Mouse (Mus musculus) hindlimb bud, embryonic 11.5 days (tissue): ENCODE data around the gene Mb.

Experiments used
- DNase-seq: peaks from one replicate; pipeline ENCODE4 v3.0.0-alpha.2; 2012; ENCODE audit warnings: low read depth, low spot score; ENCODE audit errors: extremely low spot score

Mb gene

DNA sequence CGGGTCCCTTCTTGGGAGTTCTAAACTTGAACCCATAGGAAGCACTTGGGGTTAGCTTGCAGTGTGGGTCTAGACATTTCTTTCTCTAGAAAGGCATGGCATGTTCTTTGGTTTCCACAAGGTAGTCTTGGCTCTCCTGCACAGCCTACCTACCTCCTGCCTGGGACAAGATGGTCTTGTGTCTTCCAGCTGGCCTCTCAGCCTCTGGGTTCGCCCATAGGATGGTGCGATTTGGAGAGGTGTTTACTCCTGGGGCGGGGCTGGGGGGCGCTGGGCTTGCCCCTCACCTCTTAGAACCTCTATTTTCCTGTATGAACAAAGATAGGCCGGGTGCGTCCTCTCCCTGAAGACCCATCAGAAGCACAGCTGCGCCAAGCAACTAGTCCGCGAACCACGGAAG, 63.3 kb downstream of the Mb start:
- no peak for DNase-seq

DNA sequence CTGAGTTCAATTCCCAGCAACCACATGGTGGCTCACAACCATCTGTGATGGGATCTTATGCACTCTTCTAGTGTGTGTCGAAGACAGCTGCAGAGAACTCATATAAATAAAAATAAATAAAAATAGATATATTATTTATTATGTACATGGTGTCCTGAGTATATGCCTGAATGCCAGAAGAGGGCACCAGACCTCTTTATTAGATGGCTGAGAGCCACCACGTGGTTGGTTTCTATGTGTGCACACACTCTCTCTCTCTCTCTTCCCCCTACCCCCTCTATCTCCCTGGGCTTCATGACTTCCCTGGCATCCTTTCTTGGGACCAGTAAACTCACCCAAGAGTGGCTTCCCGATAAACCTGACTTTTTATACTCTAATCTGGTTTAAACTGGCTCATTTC, 67.7 kb downstream of the Mb start:
- DNase-seq: no peak

DNA sequence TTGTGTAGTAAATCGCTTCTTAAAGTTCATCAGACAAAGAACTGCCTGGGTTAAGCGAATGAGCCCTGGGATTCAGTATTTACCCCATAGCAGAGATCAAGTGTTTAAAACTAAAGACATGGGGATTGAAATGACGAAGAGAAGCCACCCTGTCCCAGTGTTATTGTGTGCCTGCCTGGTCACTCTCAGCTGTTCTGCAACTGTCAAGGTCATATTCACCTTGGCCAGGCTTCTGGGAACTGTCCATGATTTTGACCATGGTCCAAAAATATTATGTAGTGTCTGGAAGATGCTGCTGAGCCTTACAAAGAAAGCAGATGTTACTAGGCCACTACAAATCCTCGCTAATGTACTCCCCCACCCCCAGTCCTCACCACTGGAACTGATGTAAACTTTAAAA, 70.7 kb downstream of the Mb start:
- DNase-seq: no peak

DNA sequence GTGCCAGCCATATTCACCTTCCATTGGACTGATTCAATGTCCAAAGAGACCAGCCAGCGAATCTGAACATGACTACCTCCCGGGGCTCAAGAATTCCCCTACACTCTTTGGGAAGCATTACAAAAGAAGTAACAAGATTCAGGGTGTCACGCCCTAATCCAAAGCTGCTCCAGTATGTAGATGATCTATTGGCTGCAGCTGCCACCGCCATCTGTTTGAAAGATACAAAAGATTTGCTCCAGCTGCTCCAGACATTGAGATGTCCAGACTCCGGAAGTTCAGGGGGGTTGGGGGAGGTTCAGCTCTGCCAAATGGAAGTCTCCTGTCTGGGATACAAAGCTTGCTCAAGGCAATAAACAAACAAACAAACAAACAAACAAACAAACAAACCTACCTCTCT, 73.9 kb downstream of the Mb start:
- no peak for DNase-seq

DNA sequence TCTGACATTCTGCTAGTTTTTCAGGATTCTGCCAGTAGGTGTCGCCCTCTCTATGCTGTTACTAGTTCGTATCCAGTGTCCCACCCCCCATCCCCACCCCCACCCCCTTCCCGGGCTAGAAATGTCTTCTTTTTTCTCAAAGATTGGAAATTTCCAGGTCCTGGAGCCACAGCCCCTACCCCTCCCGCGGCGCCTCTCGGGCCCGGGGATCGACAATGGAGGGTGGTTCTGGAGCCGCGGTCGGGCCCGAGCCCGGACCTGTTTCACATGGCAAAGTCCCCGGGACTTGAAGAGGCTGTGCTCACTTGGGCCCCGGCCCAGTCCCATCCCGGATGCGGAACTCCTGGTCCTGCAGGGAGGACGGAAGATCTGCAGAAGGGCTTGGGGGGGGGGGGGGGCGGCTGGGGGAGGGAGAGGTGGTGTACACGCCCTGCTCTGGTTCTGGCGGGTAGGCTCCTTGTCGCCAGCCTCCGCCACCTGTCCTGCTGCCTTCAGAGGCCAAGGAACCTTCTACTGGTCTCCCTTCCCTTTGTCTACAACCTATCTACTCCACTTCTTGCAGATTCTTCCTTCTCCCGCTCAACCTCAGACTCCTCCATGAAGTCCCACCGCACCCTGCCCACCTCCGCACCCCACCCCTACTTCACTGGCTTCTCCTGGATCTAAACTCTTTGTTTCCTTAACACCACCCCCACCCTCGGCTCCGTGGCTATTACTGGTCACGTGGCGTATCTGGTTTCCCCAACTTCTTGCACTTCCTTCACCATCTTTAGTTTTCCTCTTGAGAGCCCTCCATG, 76.4 kb downstream of the Mb start:
- DNase-seq: peak; percentile 86

DNA sequence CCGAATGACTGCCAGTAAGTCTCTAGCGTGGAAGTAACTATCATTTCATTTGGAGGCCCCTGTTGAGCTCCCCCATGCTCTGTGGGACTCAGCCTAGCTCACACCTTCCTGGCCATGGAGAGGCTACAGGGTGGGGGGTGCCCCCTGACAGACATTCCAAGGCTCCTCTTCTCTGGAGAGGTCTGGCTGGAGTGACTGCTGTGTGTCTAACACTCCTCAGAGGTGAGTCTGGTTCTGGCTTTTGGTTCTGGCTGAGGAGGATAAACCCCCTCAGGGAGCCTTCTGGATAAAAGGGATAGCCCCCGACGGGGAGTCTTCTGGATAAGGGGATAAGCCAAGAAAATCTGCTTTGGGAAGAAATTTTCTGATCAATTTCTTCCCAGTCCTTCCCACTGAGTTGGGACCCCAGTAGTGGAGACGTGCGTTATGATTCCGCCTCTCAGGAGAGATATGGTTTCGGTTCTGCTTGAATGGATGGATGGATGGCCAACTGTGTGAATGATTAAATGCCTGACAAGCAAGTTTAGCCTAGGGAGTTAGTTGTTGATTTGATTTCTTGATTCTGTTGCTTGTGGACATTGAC, 77.1 kb downstream of the Mb start:
- no peak for DNase-seq

DNA sequence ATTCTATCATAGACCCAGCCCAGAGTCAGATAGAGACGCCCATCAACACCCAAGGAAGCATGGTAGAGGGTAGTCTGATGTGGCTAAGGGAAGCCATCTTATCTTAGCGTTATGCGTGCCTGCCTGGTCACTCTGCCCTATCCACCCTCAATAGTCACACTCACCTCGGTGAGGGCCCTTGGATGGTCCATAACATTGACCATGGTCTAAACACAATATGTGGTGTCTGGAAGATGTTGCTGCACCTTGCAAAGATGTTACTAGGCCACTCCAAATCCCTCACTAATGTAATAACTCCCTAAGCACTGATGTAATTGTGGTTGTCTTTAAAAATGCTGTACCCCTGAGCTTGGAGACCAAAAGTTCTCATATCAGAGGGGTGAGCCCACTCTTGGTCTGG, 77.8 kb downstream of the Mb start:
- no peak for DNase-seq
